Mouse (Mus musculus) ES-E14 (cell line): Measurements from ENCODE around the gene Arnt2.

ENCODE experiments used
- CHD2 ChIP-seq: IDR thresholded peaks from 2 replicates; pipeline ENCODE4 v1.6.1; 2014; ENCODE audit warnings: mild to moderate bottlenecking, low read depth, low read length, inconsistent platforms
- HCFC1 ChIP-seq: IDR thresholded peaks from 2 replicates; pipeline ENCODE4 v1.6.1; 2012; ENCODE audit warnings: low read length, inconsistent platforms, borderline replicate concordance; ENCODE audit not compliant: insufficient read depth
- MAFK ChIP-seq: IDR thresholded peaks from 2 replicates; pipeline ENCODE4 v1.6.1; 2014; ENCODE audit warnings: mild to moderate bottlenecking, low read depth, low read length, inconsistent platforms; ENCODE audit not compliant: insufficient read depth
- ZNF384 ChIP-seq: IDR thresholded peaks from 2 replicates; pipeline ENCODE4 v1.6.1; 2012; ENCODE audit warnings: low read depth, low read length, inconsistent platforms

DNA sequence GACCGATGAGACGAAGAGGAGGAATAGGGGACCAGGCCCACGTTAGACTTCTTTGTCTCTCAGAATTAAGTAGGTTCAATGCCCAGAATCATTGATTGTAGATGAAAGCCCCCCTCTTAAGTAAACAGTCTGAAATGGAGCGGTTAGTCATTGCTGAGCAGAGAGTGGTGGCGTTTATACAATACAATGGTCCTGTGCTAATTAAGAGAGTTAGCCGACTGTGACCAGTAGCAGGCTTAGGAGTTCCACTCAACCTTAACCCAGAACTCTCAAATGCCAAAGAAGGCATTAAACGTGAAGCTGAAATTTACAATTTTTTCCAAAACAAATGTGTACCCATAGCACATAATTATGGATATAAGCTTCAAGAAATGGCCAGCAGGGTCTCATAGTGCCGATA, 2.6 kb upstream of the Arnt2 start:
- TF ChIP-seq HCFC1: no peak
- no peak for TF ChIP-seq ZNF384
- no peak for TF ChIP-seq CHD2
- TF ChIP-seq MAFK: no peak
